Mouse (Mus musculus): ENCODE measurements around the gene Stk17b.

GRCm38 (mm10) chr1:53784721-53785418 lies at the start of gene Stk17b:
- TF ChIP-seq ZNF384 (IDR thresholded peaks at IDR 0.05; ENCODE audit: low read depth, low read length): no peak
- peak; percentile 61; the same call in 1 of the 2 replicates for TF ChIP-seq HCFC1 (IDR thresholded peaks at IDR 0.05; ENCODE audit: borderline replicate concordance, insufficient read depth, low read length)
- TF ChIP-seq CHD2 (IDR thresholded peaks at IDR 0.05; ENCODE audit: low read depth, low read length): no peak
- TF ChIP-seq ZC3H11A (IDR thresholded peaks at IDR 0.05; ENCODE audit: borderline replicate concordance, low read depth, low read length): no peak
- no peak for TF ChIP-seq MAFK (IDR thresholded peaks at IDR 0.05; ENCODE audit: insufficient read depth, low read depth, low read length)
